Mouse (Mus musculus): ENCODE data around the gene Colq. TPM values are rescaled to one million over a fixed set of nuclear protein-coding genes. Genes with fewer than 3 reads are reported as not detected.

Gene Colq
- total RNA-seq, 2 experiments from 2014 or later, result 0.51 to 0.76 TPM

Other genes starting within 250 kb of the Colq start
- gene Sh3bp5, start 155.3 kb downstream of the Colq start, total RNA-seq (2021), result 100 to 1,000 TPM; 136 to 140 TPM
- 10 to 100 TPM; 34.9 to 40.3 TPM for gene Eaf1, start 96.9 kb downstream of the Colq start, total RNA-seq (2021)
- gene Mettl6, start 96.3 kb downstream of the Colq start, total RNA-seq (2021), result 10 to 100 TPM; 36.3 to 40.2 TPM
- not detected for gene Gm49387, start 49.5 kb upstream of the Colq start, total RNA-seq (2021)
- gene Btd, start 49.7 kb upstream of the Colq start, total RNA-seq (2021), result 10 to 100 TPM; 62.4 to 63.5 TPM
- gene Hacl1, start 49.9 kb upstream of the Colq start, total RNA-seq (2021), result 10 to 100 TPM; 75.9 to 86.7 TPM
- gene Ankrd28, start 239.3 kb upstream of the Colq start, total RNA-seq (2021), result 10 to 100 TPM; 38.1 to 47.9 TPM